Mouse (Mus musculus): ENCODE data around the gene Cdk1.

Cdk1 gene

DNA sequence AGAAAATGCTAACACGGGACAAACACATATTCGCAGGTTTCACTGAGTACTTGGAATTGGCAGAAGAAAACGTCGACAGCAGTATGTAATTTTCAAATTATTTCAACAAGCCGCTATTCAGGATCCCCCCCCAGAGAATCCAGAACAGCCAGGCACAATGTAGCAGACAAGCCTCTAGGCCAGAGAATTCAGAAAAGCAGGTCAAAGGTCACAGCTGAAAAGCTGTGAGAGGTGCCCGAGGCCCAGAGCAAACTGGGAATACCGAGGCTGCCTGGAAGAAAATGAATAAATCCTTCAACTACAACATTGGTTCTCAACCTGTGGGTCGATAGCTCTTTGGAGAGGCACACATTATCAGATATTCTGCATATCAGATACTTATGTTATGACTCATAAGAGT, 4.5 kb downstream of the Cdk1 start:
- DNase-seq (ENCODE audit: low spot score in 2 of 2) = no peak

DNA sequence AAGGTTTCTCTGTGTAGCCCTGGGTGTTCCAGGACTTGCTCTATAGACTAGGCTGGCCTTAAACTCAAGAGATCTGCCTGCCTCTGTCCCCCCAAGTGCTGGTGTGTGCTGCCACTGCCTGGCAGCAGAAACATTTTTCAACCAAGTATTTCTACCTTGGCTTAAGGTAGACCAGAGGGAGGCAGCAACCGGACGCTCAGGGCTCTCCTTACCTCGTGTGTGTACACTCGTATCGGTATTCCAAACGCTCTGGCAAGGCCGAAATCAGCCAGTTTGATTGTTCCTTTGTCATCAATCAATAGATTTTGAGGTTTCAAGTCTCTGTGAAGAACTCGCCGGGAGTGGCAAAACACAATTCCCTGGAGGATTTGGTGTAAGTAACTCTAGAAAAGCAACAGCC, 10.4 kb downstream of the Cdk1 start:
- no peak for DNase-seq (ENCODE audit: low spot score in 2 of 2)

DNA sequence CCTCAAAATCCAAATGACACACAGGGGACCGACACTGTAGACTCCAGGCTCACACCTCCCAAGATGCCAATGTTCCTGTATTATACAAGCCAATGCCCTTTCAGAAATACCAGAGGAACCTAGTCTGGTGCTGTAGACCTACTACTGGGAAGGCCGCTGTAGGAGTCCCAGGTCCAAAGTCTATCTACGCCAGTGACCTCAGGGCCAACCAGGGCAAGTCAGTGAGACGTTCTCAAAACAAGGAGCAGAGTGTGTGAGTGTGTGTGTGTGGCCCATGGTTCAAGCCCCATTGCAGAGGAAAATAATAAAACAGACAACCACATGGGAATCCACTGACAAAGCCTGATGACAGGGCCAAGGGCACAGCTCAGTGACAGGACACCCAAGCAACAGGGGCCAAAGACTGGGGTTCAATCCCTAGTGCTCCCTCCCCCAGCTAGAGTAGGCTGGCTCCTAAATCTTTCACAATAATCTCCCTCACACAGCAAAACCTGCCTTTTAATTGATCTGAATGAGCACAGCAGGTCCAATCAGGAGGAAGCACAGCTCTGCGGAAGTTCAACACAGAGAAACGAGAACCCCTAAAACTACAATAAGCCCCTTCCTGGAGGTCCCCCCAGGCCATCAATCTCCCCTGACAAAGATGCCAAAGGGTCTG, 11.0 kb downstream of the Cdk1 start:
- DNase-seq (ENCODE audit: low spot score in 2 of 2) = no peak

DNA sequence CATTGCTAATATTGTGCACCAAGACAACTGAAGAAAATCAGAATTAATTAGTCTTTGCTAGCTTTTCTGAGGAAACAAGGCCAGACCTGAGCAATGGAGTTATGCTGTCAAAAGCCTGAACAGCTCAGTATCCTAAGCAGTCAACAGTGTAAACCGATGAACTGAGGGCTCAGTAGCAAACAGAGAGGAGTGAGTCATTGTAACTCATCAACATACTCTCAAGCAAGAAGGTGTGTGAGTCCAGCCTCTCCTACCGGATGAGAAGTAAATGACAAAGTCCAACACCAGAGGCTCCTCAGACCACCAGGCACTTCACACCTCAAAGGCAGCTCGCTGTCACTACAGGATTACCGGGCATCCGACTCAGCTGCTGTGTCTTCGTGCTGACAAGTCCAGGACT, 12.7 kb downstream of the Cdk1 start:
- no peak for DNase-seq (ENCODE audit: low spot score in 2 of 2)

DNA sequence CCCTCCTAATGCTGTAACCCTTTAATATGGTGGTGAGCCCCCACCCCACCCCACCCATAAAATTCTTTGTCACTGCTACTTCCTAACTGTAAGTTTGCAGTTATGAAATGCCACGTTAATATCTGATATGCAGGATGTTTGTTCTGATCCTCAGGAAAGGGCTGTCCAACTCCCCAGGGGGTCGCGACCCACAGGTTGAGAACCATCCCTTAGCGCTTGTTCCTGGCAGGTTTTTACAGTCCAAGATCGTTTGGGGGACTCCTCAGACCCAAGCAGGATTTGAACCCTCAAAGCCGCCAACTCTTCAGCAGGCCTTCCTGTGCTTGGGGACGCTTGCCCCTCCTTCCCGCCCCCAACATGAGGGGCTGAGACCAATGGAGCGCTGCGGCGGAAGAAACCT, 16.5 kb downstream of the Cdk1 start:
- no peak for DNase-seq (ENCODE audit: low spot score in 2 of 2)

DNA sequence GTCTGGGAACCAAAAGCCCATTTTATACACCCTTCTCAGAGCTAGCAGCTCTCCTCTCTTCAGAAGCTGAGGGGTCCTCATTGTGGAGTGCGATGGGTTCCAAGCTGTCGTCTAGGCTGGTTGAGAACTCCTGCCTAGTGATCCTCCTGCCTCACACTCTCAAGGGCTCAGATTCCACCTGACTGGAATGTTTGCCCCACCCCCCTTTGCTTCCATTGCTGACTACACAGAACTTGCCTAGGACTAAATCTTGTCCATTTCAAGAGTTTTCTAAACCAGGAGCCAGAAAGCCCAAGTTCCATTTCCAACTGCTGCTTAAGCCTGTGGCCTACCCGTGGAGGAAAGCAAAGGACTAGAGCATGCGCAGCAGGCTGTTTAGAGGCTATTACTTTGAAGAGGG, 17.1 kb downstream of the Cdk1 start:
- DNase-seq (ENCODE audit: low spot score in 2 of 2) = no peak

DNA sequence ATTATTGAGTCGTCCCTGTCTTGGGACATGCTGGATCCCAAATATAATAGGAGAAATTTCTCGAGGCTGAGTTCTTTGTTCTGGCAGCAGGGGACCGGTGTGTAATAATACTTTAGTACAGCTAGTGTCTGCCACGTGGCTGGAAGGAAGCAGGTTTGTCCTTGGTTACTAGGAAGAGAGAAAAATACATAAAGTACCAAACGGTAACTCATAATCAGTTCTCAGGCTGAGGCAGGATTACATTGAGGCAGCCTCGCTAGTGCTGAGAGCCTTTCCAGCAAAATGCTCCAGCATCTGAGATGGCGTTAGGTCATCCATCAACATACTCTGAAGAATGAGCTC, 17.6 kb downstream of the Cdk1 start:
- DNase-seq (ENCODE audit: low spot score in 2 of 2) = no peak

DNA sequence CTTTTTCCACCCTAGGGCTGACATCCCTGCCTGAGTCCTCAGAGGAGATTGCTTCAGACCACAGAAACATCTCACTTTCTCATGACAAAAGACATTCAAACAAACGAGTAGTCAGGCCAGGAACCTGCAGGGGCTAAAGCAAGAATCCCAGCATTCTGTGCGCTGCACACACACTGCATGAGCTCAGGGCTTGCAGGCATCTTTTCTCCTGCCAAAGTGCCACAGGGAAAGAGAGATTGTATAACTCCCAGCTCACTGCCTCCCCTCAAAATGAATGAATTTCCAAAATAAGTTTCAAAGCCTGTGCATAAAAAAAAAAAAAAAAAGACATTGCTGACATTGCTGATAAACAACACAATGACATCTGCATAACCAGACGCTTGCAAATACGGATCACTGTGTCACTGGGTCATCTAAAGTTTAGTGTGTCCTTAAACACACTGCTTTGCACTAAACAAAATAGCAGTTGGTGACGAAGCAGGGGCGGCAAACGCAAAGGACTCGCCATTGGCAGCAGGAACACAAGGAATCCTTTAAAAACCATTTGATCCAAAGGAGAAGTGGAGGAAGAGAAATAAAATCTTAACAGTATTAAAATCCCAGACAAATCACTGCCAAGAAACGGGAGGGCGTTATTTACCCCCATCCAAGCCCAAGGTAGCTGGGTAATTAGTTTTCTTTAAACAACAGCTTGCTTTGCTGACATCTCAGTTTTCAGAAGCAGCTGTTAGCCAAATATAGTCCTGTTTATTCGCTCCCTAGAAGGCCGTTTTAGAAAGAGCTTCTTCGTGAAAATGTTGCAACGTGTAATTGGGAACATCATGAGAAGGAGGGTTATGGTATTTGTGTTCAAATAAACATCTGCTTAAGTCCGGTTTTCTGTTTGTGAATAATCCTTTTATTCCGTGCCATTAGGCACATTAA, 18.2 kb downstream of the Cdk1 start:
- no peak for DNase-seq (ENCODE audit: low spot score in 2 of 2)

DNA sequence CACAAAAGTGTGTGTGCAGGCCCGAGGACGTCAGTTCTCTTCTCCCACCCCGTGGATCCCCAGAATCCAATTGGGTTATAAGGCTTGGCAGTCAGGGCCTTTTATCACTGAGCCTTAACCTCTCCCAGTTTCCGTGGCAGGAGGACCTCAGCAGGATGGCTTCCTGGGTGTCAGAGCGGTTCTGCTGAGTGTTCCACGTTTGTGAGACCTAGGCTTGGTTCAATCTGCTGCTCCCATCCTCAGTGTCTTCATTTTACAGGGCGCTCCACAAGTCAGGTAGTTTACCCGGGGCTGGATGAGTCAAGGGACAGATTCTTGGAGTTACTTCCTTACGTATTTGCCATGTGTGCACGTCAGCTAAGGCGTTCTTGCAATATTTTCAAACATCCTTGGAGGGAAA, 19.5 kb downstream of the Cdk1 start:
- no peak for DNase-seq (ENCODE audit: low spot score in 2 of 2)

DNA sequence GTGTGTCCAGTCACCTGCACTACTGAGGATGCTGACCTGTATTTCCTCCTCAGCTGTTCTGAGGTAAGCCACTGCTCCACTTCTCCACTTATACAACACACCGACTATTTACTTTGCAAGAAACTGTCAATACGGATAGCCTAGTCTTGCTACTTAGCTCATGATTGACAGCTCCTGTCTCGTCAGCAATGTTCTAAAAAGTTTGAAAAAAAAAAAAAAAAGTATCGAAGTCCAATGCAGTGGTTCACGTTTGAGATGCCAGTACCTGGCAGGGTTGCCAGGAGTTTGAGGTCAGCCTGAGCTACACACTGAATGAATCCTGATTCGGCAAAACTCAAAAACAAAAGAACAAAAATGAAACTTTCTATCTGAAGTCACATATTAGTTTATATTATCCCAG, 21.5 kb downstream of the Cdk1 start:
- DNase-seq (ENCODE audit: low spot score in 2 of 2) = no peak

DNA sequence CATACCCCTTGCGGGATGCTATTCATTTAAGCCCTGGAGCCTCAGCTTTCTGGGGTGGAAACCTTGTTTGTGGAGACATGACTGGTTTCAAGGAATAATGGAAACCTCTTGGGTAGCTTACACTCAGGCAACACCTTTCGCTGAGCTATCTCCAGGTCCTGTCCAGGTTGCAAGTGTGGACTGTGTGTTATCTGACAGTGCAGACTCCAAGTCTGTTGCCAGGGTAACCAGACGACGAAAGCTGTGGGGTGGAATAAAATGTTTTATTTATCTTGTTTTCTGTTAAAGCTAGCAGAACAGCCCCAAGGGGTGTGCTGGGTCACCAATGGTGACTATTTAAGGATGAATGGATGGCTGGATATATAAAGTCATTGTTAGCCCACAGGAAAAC, 24.1 kb downstream of the Cdk1 start:
- no peak for DNase-seq (ENCODE audit: low spot score in 2 of 2)

DNA sequence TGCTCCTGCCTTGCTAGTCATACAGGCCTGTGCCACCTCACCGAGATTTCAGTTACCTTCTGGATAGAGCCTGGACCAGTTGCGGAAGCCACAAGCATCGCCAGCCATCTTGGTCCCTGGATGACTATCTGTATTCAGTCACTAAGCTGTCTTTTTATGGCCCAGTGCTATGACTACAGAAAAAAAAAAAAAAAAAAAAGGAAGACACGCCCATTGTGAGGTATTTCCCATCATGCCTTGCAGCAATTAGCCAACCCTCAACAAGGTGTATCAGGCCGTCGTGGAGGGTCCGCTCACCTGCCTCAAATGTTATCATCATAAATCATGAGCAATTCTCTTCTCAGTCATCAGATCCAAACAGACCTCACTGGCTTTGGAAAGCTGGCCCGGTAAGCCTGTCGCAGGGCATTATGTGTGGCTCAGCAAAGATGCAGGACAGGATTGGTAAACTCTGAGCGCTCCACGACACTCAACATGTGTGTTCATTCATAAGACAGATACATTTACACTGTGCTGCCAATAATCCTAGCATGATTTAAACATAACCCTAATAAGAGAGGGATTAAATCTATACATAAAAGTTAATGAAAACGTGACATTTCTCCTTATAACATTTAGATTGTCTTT, 24.6 kb downstream of the Cdk1 start:
- no peak for DNase-seq (ENCODE audit: low spot score in 2 of 2)

DNA sequence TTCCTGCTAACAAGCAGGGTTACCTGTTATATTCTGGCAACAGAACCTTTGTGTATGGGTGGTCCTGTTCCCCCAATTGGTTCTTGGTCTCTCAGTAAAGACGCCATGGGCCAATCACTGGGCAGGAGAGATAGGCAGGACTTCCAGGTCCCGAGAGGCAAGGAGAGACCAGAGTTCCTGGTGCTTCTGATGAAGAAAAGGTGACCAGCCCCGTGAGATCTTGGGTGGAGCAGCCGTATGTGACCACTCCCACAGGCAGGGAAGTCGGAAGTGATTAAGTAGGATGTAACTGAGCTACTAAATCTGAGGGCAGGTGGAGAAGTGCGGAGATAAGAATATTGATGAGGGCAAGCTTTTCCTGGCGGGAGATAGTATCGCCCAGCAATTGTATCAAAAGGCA, 25.4 kb downstream of the Cdk1 start:
- DNase-seq (ENCODE audit: low spot score in 2 of 2) = no peak

DNA sequence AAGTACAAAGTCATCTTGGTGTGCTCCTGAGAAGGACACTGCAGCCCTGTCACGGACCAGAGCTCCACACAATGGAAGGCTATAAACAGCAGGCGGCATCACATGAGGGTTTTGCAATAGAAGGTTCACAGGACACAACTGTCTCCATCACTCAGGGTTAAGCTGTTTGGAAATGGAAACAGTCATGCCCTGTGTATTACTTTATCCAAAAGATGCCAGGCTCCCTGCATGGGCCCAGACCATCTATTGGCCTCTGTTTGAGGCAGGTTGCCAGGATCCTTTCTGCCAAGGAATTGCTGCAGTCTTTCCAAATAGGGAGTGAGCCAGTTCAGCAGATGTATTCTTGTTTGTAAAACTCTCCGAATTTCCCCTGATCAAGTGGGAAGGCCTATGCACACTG, 26.3 kb downstream of the Cdk1 start:
- DNase-seq (ENCODE audit: low spot score in 2 of 2) = no peak

DNA sequence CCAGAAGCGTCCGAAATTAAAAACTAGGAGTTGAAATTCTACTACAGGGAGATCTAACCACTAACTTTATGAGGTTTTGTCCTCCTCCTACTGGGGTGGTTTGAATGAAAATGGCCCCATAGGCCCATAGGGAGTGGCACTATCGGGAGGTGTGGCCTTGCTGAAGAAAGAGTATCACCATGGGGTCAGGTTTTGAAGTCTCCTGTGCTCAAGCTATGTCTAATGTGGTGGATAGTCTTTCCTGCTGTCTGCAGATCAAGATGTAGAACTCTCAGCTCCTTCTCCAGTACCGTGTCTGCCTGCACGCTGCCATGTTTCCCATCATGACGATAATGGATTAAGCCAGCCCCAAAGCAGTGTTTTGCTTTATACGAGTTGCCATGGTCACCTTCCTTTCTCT, 27.9 kb downstream of the Cdk1 start:
- DNase-seq (ENCODE audit: low spot score in 2 of 2) = no peak

DNA sequence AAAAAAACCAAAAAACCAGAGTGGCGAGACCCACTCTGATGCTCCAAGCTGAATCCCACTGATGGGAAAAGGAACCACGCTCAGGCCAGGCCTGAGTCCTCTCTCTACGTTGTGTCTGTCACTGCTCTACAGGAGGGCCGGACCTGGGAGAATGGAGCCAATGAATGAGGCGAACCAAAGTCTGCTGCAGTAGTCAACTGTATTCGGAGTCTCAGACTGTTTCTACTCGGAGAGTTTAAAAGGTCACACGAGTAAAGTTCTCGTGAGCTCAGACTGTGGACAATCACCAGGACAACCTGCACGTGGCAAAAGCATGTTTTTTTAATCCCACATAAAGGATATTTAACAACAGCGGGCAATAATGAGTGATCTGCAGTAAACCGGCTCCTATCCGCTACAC, 28.8 kb downstream of the Cdk1 start:
- no peak for DNase-seq (ENCODE audit: low spot score in 2 of 2)

DNA sequence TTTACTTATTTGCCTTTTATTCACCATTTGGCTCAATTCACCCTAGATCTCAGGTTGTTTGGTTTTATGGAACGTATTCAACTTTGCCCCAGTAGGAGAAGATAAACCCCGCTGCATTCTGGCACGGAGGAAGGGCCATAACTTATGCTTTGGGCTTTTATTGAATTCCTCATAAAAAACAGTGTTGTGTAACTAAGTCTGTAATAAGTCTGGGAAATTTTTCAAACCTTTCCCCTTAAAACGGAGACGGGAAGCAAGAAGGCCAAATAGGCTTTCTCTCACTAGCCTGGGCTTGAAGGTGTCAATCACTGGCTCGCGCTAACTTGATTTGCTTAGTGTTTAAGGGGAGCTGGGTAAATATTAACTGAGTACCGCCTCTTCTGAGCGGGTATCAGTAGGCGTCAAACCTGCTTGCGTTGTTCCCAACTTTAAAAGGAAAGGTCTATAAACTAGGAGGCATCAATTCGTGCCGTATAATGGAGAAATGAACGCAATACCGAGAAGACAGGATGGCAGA, 31.2 kb downstream of the Cdk1 start:
- no peak for DNase-seq (ENCODE audit: low spot score in 2 of 2)

DNA sequence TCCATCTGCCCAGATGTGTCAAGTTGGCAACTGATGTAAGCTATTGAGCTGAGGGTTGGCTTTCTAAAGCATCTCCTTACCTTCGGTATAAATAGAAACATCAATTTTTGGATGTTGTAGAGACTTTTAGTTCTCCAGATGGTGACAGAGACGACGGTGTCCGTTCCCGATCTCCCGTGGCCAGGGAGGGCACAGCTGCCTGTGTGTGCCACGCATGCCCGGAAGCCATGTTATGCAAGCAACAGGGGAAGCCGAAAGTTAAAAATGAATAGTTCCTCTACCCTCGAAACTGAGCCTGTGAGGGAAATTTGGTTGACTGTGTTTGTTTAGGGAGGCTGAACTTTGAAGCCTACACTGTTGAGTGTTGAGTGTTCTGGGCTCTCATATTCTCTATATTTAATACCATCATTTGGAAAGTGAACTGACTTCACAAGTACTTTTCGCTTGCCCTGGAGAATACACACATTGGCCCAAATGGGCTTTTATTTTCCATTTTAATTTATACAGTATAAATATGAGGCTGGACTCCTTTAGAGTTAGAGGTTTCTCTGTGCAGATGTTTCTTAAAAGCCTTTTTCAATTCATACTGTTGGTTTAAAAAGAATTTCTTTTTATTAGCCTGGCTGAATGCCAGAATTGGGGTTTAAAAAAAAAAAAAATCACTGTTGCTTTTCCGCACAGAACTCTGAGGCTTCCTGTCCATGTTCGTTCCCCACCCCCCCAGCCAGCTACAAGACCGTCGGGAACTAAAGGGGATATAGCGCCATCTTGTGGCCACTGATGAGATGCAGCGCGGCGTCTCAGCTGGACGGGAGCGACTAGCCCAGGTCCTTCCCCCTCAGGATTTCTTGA, 31.8 kb downstream of the Cdk1 start:
- DNase-seq (ENCODE audit: low spot score in 2 of 2) = peak; percentile 46 to 67

DNA sequence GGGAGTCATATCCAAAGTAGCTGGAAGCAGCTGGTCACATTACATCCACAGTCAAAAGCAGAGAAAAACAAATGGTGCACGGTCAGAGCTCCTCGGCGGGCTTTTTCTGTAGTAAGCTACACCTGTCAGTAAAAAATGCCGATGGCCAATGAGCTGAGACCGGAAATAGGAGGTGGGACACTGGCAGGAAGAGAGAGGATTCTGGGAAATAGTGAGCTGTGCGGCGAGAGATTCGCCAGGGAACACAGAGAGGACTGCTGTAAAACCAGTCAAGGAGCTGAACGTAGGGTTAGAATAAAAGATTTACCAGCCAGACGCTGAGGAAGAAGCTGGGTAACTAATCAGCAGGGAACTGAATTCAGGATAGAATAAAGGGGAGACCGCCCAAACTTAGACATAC, 34.2 kb downstream of the Cdk1 start:
- DNase-seq (ENCODE audit: low spot score in 2 of 2) = no peak

DNA sequence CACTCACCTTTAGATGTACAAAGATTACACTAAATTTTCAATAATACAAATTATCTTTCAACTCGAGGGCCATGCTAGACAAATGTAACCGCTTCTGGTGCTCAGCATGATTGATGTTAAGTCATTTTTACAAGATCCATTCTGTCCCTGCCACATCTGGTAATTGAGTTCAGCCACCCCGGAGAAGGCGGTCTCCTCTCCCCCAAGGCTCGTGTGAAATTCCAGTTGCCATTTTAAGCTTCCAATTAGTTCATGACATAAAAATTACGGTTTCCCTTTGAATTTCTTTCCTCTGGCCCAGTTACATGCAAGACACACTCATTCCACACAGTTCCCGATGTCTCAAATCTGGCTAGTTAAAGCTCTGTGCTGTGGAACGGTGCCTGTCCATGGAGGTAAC, 38.8 kb downstream of the Cdk1 start:
- no peak for DNase-seq (ENCODE audit: low spot score in 2 of 2)

DNA sequence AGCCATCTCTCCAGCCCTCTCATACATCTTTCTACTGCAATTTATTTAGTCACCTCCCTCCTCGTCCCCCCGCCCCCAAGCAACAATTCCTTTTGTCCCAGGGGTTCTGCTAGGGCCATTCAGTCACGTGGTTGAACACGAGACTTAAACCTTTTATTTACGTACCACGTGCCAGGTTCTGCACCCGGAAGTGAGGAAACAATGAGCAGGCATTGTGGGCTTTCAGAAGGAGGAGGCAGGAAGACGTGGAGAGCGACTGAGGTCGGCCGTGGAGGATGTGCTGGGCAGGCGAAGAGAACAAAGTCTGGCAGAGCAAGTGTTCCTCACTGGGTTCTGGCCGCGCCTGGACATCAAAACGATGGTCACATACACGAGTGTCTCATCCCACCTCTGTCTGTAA, 40.9 kb downstream of the Cdk1 start:
- DNase-seq (ENCODE audit: low spot score in 2 of 2) = no peak

DNA sequence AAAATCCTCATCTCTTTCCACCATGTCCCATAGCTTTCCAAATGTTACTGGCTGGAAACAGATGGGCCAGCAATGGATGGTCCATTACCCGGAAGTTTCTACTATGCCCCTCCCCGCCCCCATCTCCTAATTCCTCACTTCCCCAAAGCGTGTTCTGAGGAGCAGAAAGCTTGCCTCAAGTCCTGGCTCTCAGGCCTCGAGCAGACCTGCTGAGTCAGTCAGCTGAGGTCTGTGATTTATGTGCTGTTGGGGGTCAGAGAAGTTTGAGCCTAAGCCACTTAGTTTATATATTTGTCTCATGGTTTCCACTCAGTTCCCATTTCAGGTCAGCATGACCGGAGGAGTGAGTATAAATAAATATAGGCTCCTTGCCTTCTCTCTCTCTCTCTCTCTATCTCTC, 43.6 kb downstream of the Cdk1 start:
- DNase-seq (ENCODE audit: low spot score in 2 of 2) = no peak

All from natural killer cell, adult 2 months (primary cell).